In the genomic region with DNA sequence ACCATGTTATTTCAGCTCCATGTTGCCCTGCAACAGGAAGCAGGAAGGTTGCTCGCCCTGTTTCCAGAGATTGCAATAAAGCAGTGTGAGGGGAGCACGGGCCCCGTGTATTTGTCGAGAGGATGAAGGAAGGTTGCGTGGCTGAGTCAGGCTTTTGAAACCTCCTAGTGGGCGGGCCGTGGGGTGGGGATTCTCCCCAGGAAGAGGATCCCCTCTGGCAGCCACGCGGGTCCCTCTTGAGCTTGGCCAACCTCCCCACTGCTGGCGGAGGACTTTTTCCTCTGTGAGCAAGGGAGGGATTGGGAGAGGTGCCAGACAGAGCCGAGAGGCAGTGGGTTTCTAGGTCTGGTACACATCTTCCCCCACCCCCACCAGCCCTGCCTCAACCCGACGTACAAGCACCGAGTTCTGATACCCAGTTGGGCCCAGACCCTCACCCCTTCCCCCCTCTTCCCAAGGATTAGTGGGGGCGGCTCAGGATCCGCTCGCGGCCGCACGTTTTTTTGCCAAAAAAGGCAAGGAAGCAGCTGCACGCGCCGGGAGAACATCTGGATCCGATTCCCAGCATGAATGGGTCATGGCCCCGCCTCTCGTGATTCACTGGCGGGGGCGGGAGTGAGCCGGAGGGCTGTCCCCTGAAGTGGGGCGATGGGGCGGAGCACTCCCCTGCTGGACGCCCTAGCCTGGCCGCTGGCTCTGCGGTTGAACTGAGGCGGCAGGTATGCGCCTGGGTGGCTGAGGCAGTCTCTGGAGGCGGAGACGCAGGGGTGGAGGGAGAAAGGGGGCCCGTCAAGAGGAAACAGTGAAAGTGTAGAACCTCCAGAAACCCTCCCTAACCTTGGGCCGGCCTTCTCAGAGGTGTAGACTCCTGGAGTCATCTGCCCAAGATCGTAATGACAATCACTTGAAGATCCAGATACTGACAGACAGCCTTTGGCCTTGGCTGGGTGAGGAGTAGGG, we compare ENCODE assay signal across 8 mouse cellular contexts. TPM values are rescaled to one million over a fixed set of nuclear protein-coding genes. Genes with fewer than 3 reads are reported as not detected.
DNase-seq lines count a peak whose midpoint lies in the region; ATAC-seq and TF ChIP-seq lines count a peak whose summit lies in the region.

No protein-coding gene starts in this region.

- H3K4me2 ChIP-seq in forebrain, embryonic 16.5 days (ENCODE audit: low read length): peak overlapping the region; percentile 59
- H3K4me2 ChIP-seq in lung, embryonic 15.5 days: peak overlapping the region; percentile 67

- intact Hi-C loops in heart, postnatal 25 days (cut with DNase I): no loop called here

- TF ChIP-seq CTCF in layer of hippocampus, adult 2 months (conservative IDR thresholded peaks at IDR 0.05): peak; percentile 38

- H3K27ac ChIP-seq in forebrain, embryonic 16.5 days (ENCODE audit: low read length): peak overlapping the region; percentile 23; the same call in 1 of the 2 replicates
- peak overlapping the region; percentile 72 for H3K27ac ChIP-seq in layer of hippocampus, adult 2 months
- H3K27ac ChIP-seq in lung, embryonic 15.5 days: peak overlapping the region; percentile 97

- no peaks in the 10 kb centered on the region for H3K36me3 ChIP-seq in forebrain, embryonic 16.5 days (ENCODE audit: control insufficient read depth, insufficient read depth)
- H3K36me3 ChIP-seq in lung, embryonic 15.5 days: peaks cover 6% of the 10 kb centered on the region; the same call in 1 of the 2 replicates

- peaks cover 23% of the 10 kb centered on the region for H3K4me1 ChIP-seq in forebrain, embryonic 16.5 days (replicated peaks; ENCODE audit: control insufficient read depth, insufficient read depth, low read length)
- H3K4me1 ChIP-seq in lung, embryonic 15.5 days: peaks cover 57% of the 10 kb centered on the region

- H3K9me3 ChIP-seq in forebrain, embryonic 16.5 days (ENCODE audit: control insufficient read depth, low read length): no peaks in the 10 kb centered on the region
- no peaks in the 10 kb centered on the region for H3K9me3 ChIP-seq in lung, embryonic 15.5 days

- peak overlapping the region; percentile 50 for H3K9ac ChIP-seq in forebrain, embryonic 16.5 days (replicated peaks; ENCODE audit: low read depth, low read length)
- H3K9ac ChIP-seq in lung, embryonic 15.5 days: peak overlapping the region; percentile 32

- 2% methylated on average over 41 of the region's 41 CpGs for WGBS in forebrain, embryonic 16.5 days
- under 1% methylated on average over 40 of the region's 41 CpGs for WGBS in lung, embryonic 15.5 days

- H3K27me3 ChIP-seq in forebrain, embryonic 16.5 days (replicated peaks; ENCODE audit: control insufficient read depth, insufficient read depth, low read length): peaks cover 10% of the 10 kb centered on the region
- H3K27me3 ChIP-seq in lung, embryonic 15.5 days: no peaks in the 10 kb centered on the region

- DNase-seq in CD4-positive helper T cell, adult 2 months (ENCODE audit: low read depth, low spot score): peak; percentile 83
- peak; percentile 72 to 84 for DNase-seq in adrenal gland, postnatal 4 days (ENCODE audit: low spot score in 2 of 2)
- peak; percentile 91 for DNase-seq in heart, postnatal 25 days (ENCODE audit: low spot score)
- peak; percentile 50 to 51 for DNase-seq in layer of hippocampus, adult 2 months (ENCODE audit: low spot score in 2 of 2)
- peak; percentile 72 to 75 for DNase-seq in thymus, adult 18-20 months

- ATAC-seq in forebrain, embryonic 16.5 days: peak; percentile 49; the same call in 1 of the 2 replicates
- ATAC-seq in lung, embryonic 15.5 days (ENCODE audit: borderline replicate concordance, extremely low read depth, low FRiP score, low TSS enrichment): peak; percentile 91
- peak; percentile 62 for ATAC-seq in neutrophil, adult 5-6 weeks (ENCODE audit: extremely low read depth, insufficient number of reproducible peaks, low FRiP score, poor library complexity, severe bottlenecking)

- H3K4me3 ChIP-seq in forebrain, embryonic 16.5 days (replicated peaks; ENCODE audit: low read length): peak overlapping the region; percentile 35
- peak overlapping the region; percentile 38 for H3K4me3 ChIP-seq in layer of hippocampus, adult 2 months
- H3K4me3 ChIP-seq in lung, embryonic 15.5 days: peak overlapping the region; percentile 40

RNA-seq across cellular contexts. Expression of gene Sf3a3, which starts 5.8 kb away (rescaled TPM):
- 10 to 100 TPM; 58.4 to 62.7 TPM for total RNA-seq in adrenal gland, postnatal 4 days (2021)
- 128 and 129 TPM in 2 replicates for polyA plus RNA-seq in forebrain, embryonic 16.5 days (2015; fragmentation: Nextera tagmentation; extraction: Ambion mirVana)
- 10 to 100 TPM; 18.4 to 18.6 TPM for total RNA-seq in heart, postnatal 25 days (2021)
- 10 to 100 TPM; 35.1 to 35.7 TPM for total RNA-seq in layer of hippocampus, adult 2 months (2021)
- polyA plus RNA-seq in lung, embryonic 15.5 days (2015; fragmentation: Nextera tagmentation; extraction: Ambion mirVana): 148 and 151 TPM in 2 replicates
- total RNA-seq in neutrophil, adult 5-6 weeks (2017): 66.7 and 71.5 TPM in 2 replicates

RNA-seq across cellular contexts. Expression of gene Fhl3, which starts 8.3 kb away (rescaled TPM):
- 10 to 100 TPM; 15.6 to 17.3 TPM for total RNA-seq in adrenal gland, postnatal 4 days (2021)
- 1.9 and 2.3 TPM in 2 replicates for polyA plus RNA-seq in forebrain, embryonic 16.5 days (2015; fragmentation: Nextera tagmentation; extraction: Ambion mirVana)
- total RNA-seq in heart, postnatal 25 days (2021): 10 to 100 TPM; 12.7 to 14.2 TPM
- total RNA-seq in layer of hippocampus, adult 2 months (2021): 1 to 10 TPM; 1.4 to 1.5 TPM
- 5.3 and 9.3 TPM in 2 replicates for polyA plus RNA-seq in lung, embryonic 15.5 days (2015; fragmentation: Nextera tagmentation; extraction: Ambion mirVana)
- 9.7 and 12.0 TPM in 2 replicates for total RNA-seq in neutrophil, adult 5-6 weeks (2017)

RNA-seq across cellular contexts. Expression of gene Utp11, which starts 15.4 kb away (rescaled TPM):
- total RNA-seq in adrenal gland, postnatal 4 days (2021): 10 to 100 TPM; 34.3 to 35.9 TPM
- polyA plus RNA-seq in forebrain, embryonic 16.5 days (2015; fragmentation: Nextera tagmentation; extraction: Ambion mirVana): 42.1 and 48.3 TPM in 2 replicates
- total RNA-seq in heart, postnatal 25 days (2021): 10 to 100 TPM; 10.8 to 13.2 TPM
- 10 to 100 TPM; 16.6 to 18.6 TPM for total RNA-seq in layer of hippocampus, adult 2 months (2021)
- polyA plus RNA-seq in lung, embryonic 15.5 days (2015; fragmentation: Nextera tagmentation; extraction: Ambion mirVana): 57.7 and 60.8 TPM in 2 replicates
- 35.6 and 46.1 TPM in 2 replicates for total RNA-seq in neutrophil, adult 5-6 weeks (2017)

RNA-seq across cellular contexts. Expression of gene Inpp5b, which starts 32.9 kb away (rescaled TPM):
- total RNA-seq in adrenal gland, postnatal 4 days (2021): 10 to 100 TPM; 25.2 to 32.0 TPM
- 25.3 and 25.6 TPM in 2 replicates for polyA plus RNA-seq in forebrain, embryonic 16.5 days (2015; fragmentation: Nextera tagmentation; extraction: Ambion mirVana)
- 10 to 100 TPM; 10.1 to 10.4 TPM for total RNA-seq in heart, postnatal 25 days (2021)
- total RNA-seq in layer of hippocampus, adult 2 months (2021): 10 to 100 TPM; 43.6 to 51.2 TPM
- 28.2 and 35.5 TPM in 2 replicates for polyA plus RNA-seq in lung, embryonic 15.5 days (2015; fragmentation: Nextera tagmentation; extraction: Ambion mirVana)
- total RNA-seq in neutrophil, adult 5-6 weeks (2017): 26.2 and 27.1 TPM in 2 replicates

RNA-seq across cellular contexts. Expression of gene Pou3f1, which starts 52.2 kb away (rescaled TPM):
- total RNA-seq in adrenal gland, postnatal 4 days (2021): under 1 TPM; 0.23 to 0.34 TPM
- polyA plus RNA-seq in forebrain, embryonic 16.5 days (2015; fragmentation: Nextera tagmentation; extraction: Ambion mirVana): 20.9 and 22.7 TPM in 2 replicates
- under 1 TPM; 0.08 to 0.14 TPM for total RNA-seq in heart, postnatal 25 days (2021)
- total RNA-seq in layer of hippocampus, adult 2 months (2021): 10 to 100 TPM; 40.5 to 40.7 TPM
- 0.06 and 0.14 TPM in 2 replicates for polyA plus RNA-seq in lung, embryonic 15.5 days (2015; fragmentation: Nextera tagmentation; extraction: Ambion mirVana)
- total RNA-seq in neutrophil, adult 5-6 weeks (2017): not detected in 2 replicates

Comparison
In these comparisons a context has a peak if more than half of its experiments do, and no peak if none do; other contexts are left out.
1. Peak in every context shown above with its lines: DNase-seq, ATAC-seq, H3K4me3 ChIP-seq and H3K27ac ChIP-seq.
2. H3K27ac ChIP-seq: peak in every context shown above with its lines; median percentile 97 in lung, embryonic 15.5 days; 72 in layer of hippocampus, adult 2 months; 23 in forebrain, embryonic 16.5 days.